Mouse (Mus musculus) embryonic facial prominence, embryonic 13.5 days (tissue): Measurements from ENCODE around the gene Efna5. TPM values are rescaled to one million over a fixed set of nuclear protein-coding genes. Genes with fewer than 3 reads are reported as not detected.

Source experiments
- ATAC-seq: fragments of 200-750 bp; cut with Nextera tagmentation; 2 replicates; pipeline ENCODE4 v1.8.0; 2017; ENCODE audit warnings: low read depth; ENCODE audit not compliant: insufficient number of reproducible peaks, insufficient read depth, low FRiP score, low TSS enrichment
- H3K27ac ChIP-seq: fragments of 300-500 bp; sonication (generic); 2 replicates; pipeline ENCODE4 v1.5.1; 2015; ENCODE audit warnings: moderate library complexity, mild to moderate bottlenecking, inconsistent platforms
- H3K27me3 ChIP-seq: fragments of 300-500 bp; sonication (generic); 2 replicates; pipeline ENCODE4 v1.6.1; 2015; ENCODE audit warnings: mild to moderate bottlenecking, inconsistent platforms
- H3K36me3 ChIP-seq: fragments of 300-500 bp; sonication (generic); 2 replicates; pipeline ENCODE4 v1.6.1; 2015; ENCODE audit warnings: mild to moderate bottlenecking, inconsistent platforms
- H3K4me1 ChIP-seq: fragments of 300-500 bp; sonication (generic); 2 replicates; pipeline ENCODE4 v1.6.1; 2015; ENCODE audit warnings: inconsistent platforms
- H3K4me2 ChIP-seq: fragments of 300-500 bp; sonication (generic); 2 replicates; pipeline ENCODE4 v1.6.1; 2015; ENCODE audit warnings: moderate library complexity, mild to moderate bottlenecking, inconsistent platforms
- H3K4me3 ChIP-seq: fragments of 300-500 bp; sonication (generic); 2 replicates; pipeline ENCODE4 v1.5.1; 2015; ENCODE audit warnings: mild to moderate bottlenecking, inconsistent platforms
- H3K9ac ChIP-seq: fragments of 300-500 bp; sonication (generic); 2 replicates; pipeline ENCODE4 v1.6.1; 2015; ENCODE audit warnings: mild to moderate bottlenecking, inconsistent platforms
- H3K9me3 ChIP-seq: fragments of 300-500 bp; sonication (generic); 2 replicates; pipeline ENCODE4 v1.6.1; 2016; ENCODE audit warnings: inconsistent platforms
- WGBS: fragments of 180-500 bp; shearing (Covaris S2); methylation state at CpG from one replicate; pipeline ENCODE4 v1.1.7; 2015; ENCODE audit warnings: mixed read lengths; 5-methylcytosine and 5-hydroxymethylcytosine counted together
- polyA plus RNA-seq: library from polyadenylated mRNA; unstranded; fragments of >200 nt; fragmentation: Nextera tagmentation; extraction: Ambion mirVana; gene quantifications from 2 replicates; pipeline ENCODE4 v1.2.1, GENCODE M21; 2015

Gene Efna5
- polyA plus RNA-seq, 1 experiment from 2014 or later: 109 TPM

- WGBS: 84% methylated on average over 7 of the region's 7 CpGs
- no peak overlapping the region for H3K4me2 ChIP-seq
Measured at GRCm38 (mm10) chr17:62636896-62637295, 244.2 kb downstream of the Efna5 start.

DNA sequence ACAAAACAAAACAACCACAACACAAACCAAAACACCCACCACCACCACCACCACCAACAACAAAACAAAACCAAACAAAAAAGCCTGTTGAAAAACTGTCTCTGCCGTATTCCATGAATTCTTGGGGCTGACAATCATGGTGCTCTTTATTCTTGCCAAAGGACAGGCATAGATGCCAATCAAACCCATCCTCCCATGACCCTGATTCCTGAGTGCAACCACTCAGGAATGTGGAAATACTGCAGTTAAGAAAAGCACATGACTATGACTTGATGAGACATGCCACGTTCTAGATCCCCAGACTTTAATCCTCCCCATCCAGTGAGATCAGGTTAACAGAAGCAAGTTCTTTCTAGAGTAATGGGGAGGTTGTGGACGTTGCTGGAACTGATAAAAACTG, 246.2 kb downstream of the Efna5 start:
- 65% methylated on average over 3 of the region's 3 CpGs for WGBS
- H3K4me3 ChIP-seq: no peak overlapping the region
- no peak for ATAC-seq

More at GRCm38 (mm10) chr17:62636896-62637295, 244.2 kb downstream of the Efna5 start:
- no peak overlapping the region for H3K4me3 ChIP-seq
- 0 out of 2 replicates have a peak, but pooled peaks cover 4% of the 10 kb centered on the region for H3K4me1 ChIP-seq
- H3K27ac ChIP-seq: no peak overlapping the region
- H3K9ac ChIP-seq: no peak overlapping the region
- H3K9me3 ChIP-seq: no peaks in the 10 kb centered on the region
- no peaks in the 10 kb centered on the region for H3K27me3 ChIP-seq
- H3K36me3 ChIP-seq: no peaks in the 10 kb centered on the region
- no peak for ATAC-seq

GRCm38 (mm10) chr17:62628474-62628873, 252.6 kb downstream of the Efna5 start:
- H3K4me2 ChIP-seq: no peak overlapping the region
- 71% methylated on average over 1 of the region's 1 CpGs for WGBS
- no peaks in the 10 kb centered on the region for H3K36me3 ChIP-seq
- H3K4me3 ChIP-seq: no peak overlapping the region
- peaks cover 27% of the 10 kb centered on the region for H3K4me1 ChIP-seq
- ATAC-seq: no peak
- no peak overlapping the region for H3K27ac ChIP-seq
- no peaks in the 10 kb centered on the region for H3K9me3 ChIP-seq
- H3K27me3 ChIP-seq: no peaks in the 10 kb centered on the region
- H3K9ac ChIP-seq: no peak overlapping the region

More for the DNA sequence above, 246.2 kb downstream of the Efna5 start:
- Histone ChIP-seq H3K4me1 (0 out of 2 replicates have a peak, but pooled peaks cover 4% of the 10 kb centered on the region), H3K9me3 (no peaks in the 10 kb centered on the region), H3K27ac (no peak overlapping the region), H3K4me2 (no peak overlapping the region), H3K27me3 (no peaks in the 10 kb centered on the region), H3K9ac (no peak overlapping the region), H3K36me3 (no peaks in the 10 kb centered on the region)

- Histone ChIP-seq H3K27me3 (no peaks in the 10 kb centered on the region), H3K4me2 (no peak overlapping the region), H3K4me3 (no peak overlapping the region), H3K4me1 (peaks cover 27% of the 10 kb centered on the region), H3K9ac (no peak overlapping the region), H3K36me3 (no peaks in the 10 kb centered on the region), H3K9me3 (no peaks in the 10 kb centered on the region), H3K27ac (no peak overlapping the region)
- ATAC-seq: no peak
- 66% methylated on average over 1 of the region's 1 CpGs for WGBS
Measured at GRCm38 (mm10) chr17:62627508-62627907, 253.6 kb downstream of the Efna5 start.

DNA sequence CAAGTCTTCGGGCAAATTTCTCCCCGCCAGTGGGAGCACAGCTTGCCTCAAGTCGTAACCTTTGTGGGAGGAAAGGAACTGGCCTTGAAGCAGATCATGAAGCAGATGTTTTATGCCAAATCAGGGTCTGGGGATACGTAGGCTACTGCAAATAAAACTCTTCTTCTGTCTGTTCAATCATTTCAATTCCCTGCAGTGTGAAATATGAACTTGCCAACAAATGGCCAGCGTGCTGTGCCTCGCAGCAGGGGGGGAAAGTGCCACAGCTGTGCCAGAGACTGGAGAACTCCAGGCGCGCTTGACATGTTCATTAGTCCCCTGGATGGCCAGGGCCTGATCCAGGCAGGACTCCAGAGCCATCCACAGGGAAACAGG, 255.5 kb downstream of the Efna5 start:
- Histone ChIP-seq H3K9ac (no peak overlapping the region), H3K4me1 (peaks cover 27% of the 10 kb centered on the region), H3K36me3 (no peaks in the 10 kb centered on the region), H3K27me3 (no peaks in the 10 kb centered on the region), H3K4me2 (peak overlapping the region; percentile 18; the same call in 1 of the 2 replicates), H3K9me3 (no peaks in the 10 kb centered on the region), H3K4me3 (no peak overlapping the region), H3K27ac (no peak overlapping the region)
- 26% methylated on average over 8 of the region's 8 CpGs for WGBS
- ATAC-seq: no peak

GRCm38 (mm10) chr17:62624804-62625645, 256.1 kb downstream of the Efna5 start:
- Histone ChIP-seq H3K36me3 (no peaks in the 10 kb centered on the region), H3K27ac (no peak overlapping the region; the same call in 1 of the 2 replicates), H3K27me3 (no peaks in the 10 kb centered on the region), H3K9ac (no peak overlapping the region), H3K9me3 (no peaks in the 10 kb centered on the region), H3K4me3 (no peak overlapping the region), H3K4me1 (peaks cover 30% of the 10 kb centered on the region), H3K4me2 (no peak overlapping the region)
- ATAC-seq: no peak
- WGBS: 56% methylated on average over 8 of the region's 8 CpGs

- no peak overlapping the region for H3K4me3 ChIP-seq
- H3K4me1 ChIP-seq: peaks cover 33% of the 10 kb centered on the region
- H3K27me3 ChIP-seq: no peaks in the 10 kb centered on the region
- H3K9me3 ChIP-seq: no peaks in the 10 kb centered on the region
- WGBS: 90% methylated on average over 3 of the region's 3 CpGs
- H3K27ac ChIP-seq: no peak overlapping the region
- no peak overlapping the region for H3K9ac ChIP-seq
- no peak overlapping the region for H3K4me2 ChIP-seq
- H3K36me3 ChIP-seq: no peaks in the 10 kb centered on the region
- no peak for ATAC-seq
Measured at GRCm38 (mm10) chr17:62623224-62623623, 257.9 kb downstream of the Efna5 start.

- Histone ChIP-seq H3K9me3 (no peaks in the 10 kb centered on the region), H3K27me3 (no peaks in the 10 kb centered on the region), H3K4me2 (no peak overlapping the region), H3K27ac (no peak overlapping the region), H3K9ac (no peak overlapping the region), H3K4me3 (no peak overlapping the region), H3K4me1 (peaks cover 28% of the 10 kb centered on the region), H3K36me3 (no peaks in the 10 kb centered on the region)
- WGBS: 85% methylated on average over 4 of the region's 4 CpGs
- no peak for ATAC-seq
Measured at GRCm38 (mm10) chr17:62622481-62622880, 258.6 kb downstream of the Efna5 start.

GRCm38 (mm10) chr17:62615159-62615558, 266.0 kb downstream of the Efna5 start:
- H3K36me3 ChIP-seq: no peaks in the 10 kb centered on the region
- 47% methylated on average over 6 of the region's 6 CpGs for WGBS

DNA sequence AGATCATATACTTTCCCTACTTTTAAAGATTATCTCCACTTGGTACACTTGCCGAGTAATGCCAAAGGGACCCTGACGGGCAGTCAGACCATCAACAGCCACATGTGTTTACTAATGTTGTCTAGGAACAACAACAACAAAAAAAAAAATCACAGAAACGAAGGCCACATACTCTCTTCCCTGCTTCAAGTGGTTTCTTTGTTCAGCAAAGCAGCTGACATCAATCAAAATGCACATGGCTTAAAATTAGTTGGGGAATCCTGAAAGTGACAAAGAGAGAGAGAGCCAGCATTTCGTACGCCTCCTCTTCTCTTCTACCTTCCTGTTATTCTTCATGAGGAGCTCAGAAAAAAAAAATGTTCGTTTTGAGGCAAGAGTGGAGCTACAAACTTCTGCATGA, 266.4 kb downstream of the Efna5 start:
- Histone ChIP-seq H3K4me2 (peak overlapping the region; percentile 42), H3K27ac (peak overlapping the region; percentile 71; the same call in 1 of the 2 replicates), H3K9me3 (no peaks in the 10 kb centered on the region), H3K36me3 (no peaks in the 10 kb centered on the region), H3K4me1 (peaks cover 39% of the 10 kb centered on the region), H3K27me3 (no peaks in the 10 kb centered on the region), H3K9ac (no peak overlapping the region), H3K4me3 (0 out of 2 replicates have a peak overlapping the region, but pooled peaks have one; percentile 11)
- 24% methylated on average over 6 of the region's 6 CpGs for WGBS
- no peak for ATAC-seq

More at GRCm38 (mm10) chr17:62615159-62615558, 266.0 kb downstream of the Efna5 start:
- H3K4me2 ChIP-seq: no peak overlapping the region
- ATAC-seq: no peak
- H3K4me3 ChIP-seq: no peak overlapping the region
- peaks cover 39% of the 10 kb centered on the region for H3K4me1 ChIP-seq
- H3K9me3 ChIP-seq: no peaks in the 10 kb centered on the region
- H3K27ac ChIP-seq: no peak overlapping the region
- H3K27me3 ChIP-seq: no peaks in the 10 kb centered on the region
- no peak overlapping the region for H3K9ac ChIP-seq

DNA sequence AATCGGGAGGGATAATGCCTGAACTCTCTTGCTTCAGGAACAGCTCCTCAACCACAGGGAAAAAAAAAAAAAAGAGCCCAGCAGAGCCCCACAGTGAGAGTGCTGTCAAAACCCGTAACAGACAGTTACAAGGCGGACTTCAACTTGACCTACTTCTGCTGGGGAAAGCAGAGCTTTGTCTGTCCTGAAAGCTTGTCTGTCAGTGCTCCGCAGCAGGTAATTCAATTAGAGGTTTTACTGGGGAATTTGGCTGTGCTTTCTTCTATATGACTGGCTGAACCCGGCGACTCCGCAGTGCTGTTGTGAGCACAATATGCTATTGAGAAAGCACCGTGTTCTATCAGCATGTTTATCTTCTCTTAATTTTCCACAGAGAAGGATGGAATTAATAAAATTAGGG, 266.9 kb downstream of the Efna5 start:
- Histone ChIP-seq H3K4me3 (peak overlapping the region; percentile 11; the same call in 1 of the 2 replicates), H3K27ac (peak overlapping the region; percentile 71), H3K9ac (no peak overlapping the region), H3K9me3 (no peaks in the 10 kb centered on the region), H3K36me3 (no peaks in the 10 kb centered on the region), H3K27me3 (no peaks in the 10 kb centered on the region), H3K4me2 (peak overlapping the region; percentile 42), H3K4me1 (peaks cover 39% of the 10 kb centered on the region)
- no peak for ATAC-seq
- WGBS: 6% methylated on average over 8 of the region's 8 CpGs

GRCm38 (mm10) chr17:62613232-62613631, 267.9 kb downstream of the Efna5 start:
- peaks cover 43% of the 10 kb centered on the region for H3K4me1 ChIP-seq
- H3K9me3 ChIP-seq: no peaks in the 10 kb centered on the region
- ATAC-seq: no peak
- no peaks in the 10 kb centered on the region for H3K27me3 ChIP-seq
- no peak overlapping the region for H3K27ac ChIP-seq
- H3K4me3 ChIP-seq: no peak overlapping the region
- 90% methylated on average over 11 of the region's 11 CpGs for WGBS
- no peak overlapping the region for H3K4me2 ChIP-seq
- H3K9ac ChIP-seq: no peak overlapping the region
- no peaks in the 10 kb centered on the region for H3K36me3 ChIP-seq
